Mouse (Mus musculus) MEL (cell line): Measurements from ENCODE around the gene Gpr55. TPM values are rescaled to one million over a fixed set of nuclear protein-coding genes. Genes with fewer than 3 reads are reported as not detected.

Source experiments
- DNase-seq: peaks from one replicate; pipeline ENCODE4 v3.0.0; 2011; ENCODE audit warnings: low read depth, low spot score
- H3K27ac ChIP-seq: 2 replicates; pipeline ENCODE4 v1.5.1; 2012; ENCODE audit warnings: low read depth, mild to moderate bottlenecking, control low read depth, low read length, moderate library complexity; ENCODE audit not compliant: control insufficient read depth
- H3K27me3 ChIP-seq, 2 experiments: fragments of 150-350 bp in 1 of 2; sonication (generic) in 1 of 2; 2 replicates each; pipeline ENCODE4 v1.6.1; 2012; ENCODE audit warnings: low read length in 2 of 2, mild to moderate bottlenecking in 2 of 2, improper control_type of control experiment in 1 of 2, moderate library complexity in 1 of 2; ENCODE audit not compliant: insufficient read depth in 2 of 2, control insufficient read depth in 1 of 2
- H3K36me3 ChIP-seq, 2 experiments: 2 replicates each; pipeline ENCODE4 v1.6.1; 2012 to 2014; ENCODE audit warnings: low read length in 2 of 2, improper control_type of control experiment in 1 of 2, inconsistent platforms in 1 of 2, mild to moderate bottlenecking in 1 of 2; ENCODE audit not compliant: insufficient read depth in 2 of 2, control insufficient read depth in 1 of 2
- H3K4me1 ChIP-seq, 2 experiments: fragments of 150-350 bp in 1 of 2; sonication (generic) in 1 of 2; 2 replicates each; pipeline ENCODE4 v1.6.1; 2012; ENCODE audit warnings: low read length in 2 of 2, improper control_type of control experiment in 1 of 2, mild to moderate bottlenecking in 1 of 2; ENCODE audit not compliant: insufficient read depth in 2 of 2, control insufficient read depth in 1 of 2
- H3K4me3 ChIP-seq, 2 experiments: fragments of 150-350 bp in 1 of 2; sonication (generic) in 1 of 2; 2 replicates each; pipeline ENCODE4 v1.5.1; 2012; ENCODE audit warnings: low read depth in 2 of 2, low read length in 2 of 2, mild to moderate bottlenecking in 2 of 2, moderate library complexity in 2 of 2, control low read depth in 1 of 2, improper control_type of control experiment in 1 of 2; ENCODE audit not compliant: control insufficient read depth in 1 of 2, insufficient read depth in 1 of 2
- H3K79me2 ChIP-seq: 2 replicates; pipeline ENCODE4 v1.6.1; 2012; ENCODE audit warnings: mild to moderate bottlenecking, low read length, moderate library complexity; ENCODE audit not compliant: control insufficient read depth, poor library complexity, insufficient read depth
- H3K9ac ChIP-seq: 2 replicates; pipeline ENCODE4 v1.6.1; 2012; ENCODE audit warnings: low read depth, mild to moderate bottlenecking, control low read depth, low read length, moderate library complexity; ENCODE audit not compliant: control insufficient read depth, poor library complexity, severe bottlenecking
- H3K9me3 ChIP-seq: fragments of 150-350 bp; sonication (generic); replicated peaks from 2 replicates; pipeline ENCODE4 v1.6.1; 2012; ENCODE audit warnings: mild to moderate bottlenecking, low read length, improper control_type of control experiment, moderate library complexity; ENCODE audit not compliant: insufficient read depth
- BHLHE40 ChIP-seq: IDR thresholded peaks from 2 replicates; pipeline ENCODE4 v1.6.1; 2012; ENCODE audit warnings: low read depth, mild to moderate bottlenecking, inconsistent platforms, low read length, improper control_type of control experiment, borderline replicate concordance
- CHD1 ChIP-seq: IDR thresholded peaks from 2 replicates; pipeline ENCODE4 v1.6.1; 2012; ENCODE audit warnings: low read depth, mild to moderate bottlenecking, inconsistent platforms, low read length, improper control_type of control experiment
- CTCF ChIP-seq, 3 experiments: IDR thresholded peaks in 2 of 3; conservative IDR thresholded peaks in 1 of 3; 2 replicates each; pipeline ENCODE4 v1.5.1; 2011 to 2012; ENCODE audit warnings: low read length in 3 of 3, low read depth in 2 of 3, mild to moderate bottlenecking in 2 of 3, improper control_type of control experiment in 1 of 3, inconsistent platforms in 1 of 3, mixed read lengths in 1 of 3, moderate library complexity in 1 of 3; ENCODE audit not compliant: control insufficient read depth in 1 of 3, insufficient read depth in 1 of 3, poor library complexity in 1 of 3, severe bottlenecking in 1 of 3
- GABPA ChIP-seq: IDR thresholded peaks from 2 replicates; pipeline ENCODE4 v1.6.1; 2012; ENCODE audit warnings: low read depth, mild to moderate bottlenecking, inconsistent platforms, low read length, improper control_type of control experiment, moderate library complexity
- GATA1 ChIP-seq: IDR thresholded peaks from 2 replicates; pipeline ENCODE4 v1.6.1; 2011; ENCODE audit warnings: low read depth, low read length, improper control_type of control experiment
- MAFK ChIP-seq: IDR thresholded peaks from 2 replicates; pipeline ENCODE4 v1.6.1; 2011; ENCODE audit warnings: low read depth, mild to moderate bottlenecking, low read length, improper control_type of control experiment, borderline replicate concordance
- MAX ChIP-seq: IDR thresholded peaks from 2 replicates; pipeline ENCODE4 v1.6.1; 2011; ENCODE audit warnings: low read length, improper control_type of control experiment
- MEF2A ChIP-seq: IDR thresholded peaks from 2 replicates; pipeline ENCODE4 v1.6.1; 2014; ENCODE audit warnings: low read depth, mild to moderate bottlenecking, inconsistent platforms, low read length, improper control_type of control experiment; ENCODE audit not compliant: poor library complexity, insufficient replicate concordance, severe bottlenecking; ENCODE audit errors: extremely low read depth
- NELFE ChIP-seq: IDR thresholded peaks from 2 replicates; pipeline ENCODE4 v1.6.1; 2011; ENCODE audit warnings: low read depth, low read length, improper control_type of control experiment
- POLR2AphosphoS2 ChIP-seq: IDR thresholded peaks from 2 replicates; pipeline ENCODE4 v1.6.1; 2011; ENCODE audit warnings: low read length, improper control_type of control experiment
- RCOR1 ChIP-seq: IDR thresholded peaks from 2 replicates; pipeline ENCODE4 v1.6.1; 2012; ENCODE audit warnings: low read depth, mild to moderate bottlenecking, inconsistent platforms, low read length, improper control_type of control experiment
- SIN3A ChIP-seq: IDR thresholded peaks from 2 replicates; pipeline ENCODE4 v1.6.1; 2012; ENCODE audit warnings: low read length, improper control_type of control experiment, inconsistent platforms
- SMC3 ChIP-seq: IDR thresholded peaks from 2 replicates; pipeline ENCODE4 v1.6.1; 2011; ENCODE audit warnings: low read depth, low read length, improper control_type of control experiment
- TAL1 ChIP-seq: IDR thresholded peaks from 2 replicates; pipeline ENCODE4 v1.6.1; 2012; ENCODE audit warnings: mild to moderate bottlenecking, inconsistent platforms, low read length, moderate library complexity, mixed read lengths
- TBP ChIP-seq: IDR thresholded peaks from 2 replicates; pipeline ENCODE4 v1.8.0; 2011; ENCODE audit warnings: low read depth, low read length, improper control_type of control experiment
- TCF12 ChIP-seq: IDR thresholded peaks from 2 replicates; pipeline ENCODE4 v1.6.1; 2014; ENCODE audit warnings: low read depth, mild to moderate bottlenecking, inconsistent platforms, low read length, improper control_type of control experiment, moderate library complexity
- USF1 ChIP-seq: IDR thresholded peaks from 2 replicates; pipeline ENCODE4 v1.6.1; 2014; ENCODE audit warnings: low read depth, mild to moderate bottlenecking, inconsistent platforms, low read length, improper control_type of control experiment, moderate library complexity
- USF2 ChIP-seq, 2 experiments: IDR thresholded peaks; 2 replicates each; pipeline ENCODE4 v1.6.1; 2011 to 2012; ENCODE audit warnings: improper control_type of control experiment in 2 of 2, low read length in 2 of 2, borderline replicate concordance in 1 of 2, inconsistent platforms in 1 of 2, low read depth in 1 of 2, mild to moderate bottlenecking in 1 of 2; ENCODE audit not compliant: insufficient read depth in 1 of 2
- ZKSCAN1 ChIP-seq: IDR thresholded peaks from 2 replicates; pipeline ENCODE4 v1.6.1; 2012; ENCODE audit warnings: low read depth, mild to moderate bottlenecking, inconsistent platforms, low read length, improper control_type of control experiment, moderate library complexity
- ZMIZ1 ChIP-seq: IDR thresholded peaks from 2 replicates; pipeline ENCODE4 v1.6.1; 2012; ENCODE audit warnings: low read depth, mild to moderate bottlenecking, inconsistent platforms, low read length, improper control_type of control experiment, moderate library complexity
- ZNF384 ChIP-seq: IDR thresholded peaks from 2 replicates; pipeline ENCODE4 v1.6.1; 2012; ENCODE audit warnings: low read depth, mild to moderate bottlenecking, inconsistent platforms, low read length, improper control_type of control experiment
- polyA plus RNA-seq, 2 experiments: library from polyadenylated mRNA; stranded (reverse) in 1 of 2; unstranded in 1 of 2; fragments of >175 nt in 1 of 2; fragments of >200 nt in 1 of 2; gene quantifications; 2 replicates each; pipeline versions ENCODE4 v1.2.1 to v1.2.4; 2012; ENCODE audit warnings: low replicate concordance in 2 of 2, low read depth in 1 of 2; ENCODE audit not compliant: insufficient read length in 2 of 2, insufficient read depth in 1 of 2, missing spikeins in 1 of 2
- total RNA-seq: library from RNA; depleted of rRNA; stranded (reverse); fragments of 300-350 nt; gene quantifications from 2 replicates; pipeline ENCODE4 v1.2.3, GENCODE M21; 2012

The Gpr55 gene
- total and polyA plus RNA-seq, 3 experiments, result 0.01 to 0.04 TPM; not detected in 1

GRCm38 (mm10) chr1:86006040-86006439 is 45.2 kb upstream of the Gpr55 start:
- peaks cover 2 to 10% of the 10 kb centered on the region in 2 experiments for H3K27me3 ChIP-seq
- no peak for DNase-seq

GRCm38 (mm10) chr1:86005540-86005939 is 44.7 kb upstream of the Gpr55 start:
- no peak overlapping the region for H3K4me3 ChIP-seq
- H3K9me3 ChIP-seq, result no peaks in the 10 kb centered on the region
- no peak overlapping the region for H3K27ac ChIP-seq
- DNase-seq, result no peak
- TF ChIP-seq SIN3A, result no peak
- TF ChIP-seq MAX, result no peak
- no peak for TF ChIP-seq ZNF384
- TF ChIP-seq SMC3, result no peak
- no peak for TF ChIP-seq POLR2AphosphoS2
- TF ChIP-seq BHLHE40, result no peak
- no peak for TF ChIP-seq GABPA
- no peak for TF ChIP-seq CHD1
- no peak for TF ChIP-seq TAL1
- TF ChIP-seq TBP, result no peak
- TF ChIP-seq MEF2A, result no peak
- no peak for TF ChIP-seq GATA1
- no peak for TF ChIP-seq TCF12
- TF ChIP-seq ZKSCAN1, result no peak
- TF ChIP-seq USF1, result no peak
- no peak for TF ChIP-seq MAFK
- peaks cover 6 to 8% of the 10 kb centered on the region in 2 experiments for H3K27me3 ChIP-seq
- no peaks in the 10 kb centered on the region for H3K79me2 ChIP-seq
- H3K36me3 ChIP-seq, result no peaks in the 10 kb centered on the region
- no peaks in the 10 kb centered on the region for H3K4me1 ChIP-seq
- no peak overlapping the region for H3K9ac ChIP-seq

More at GRCm38 (mm10) chr1:86006040-86006439, 45.2 kb upstream of the Gpr55 start:
- H3K4me3 ChIP-seq, result no peak overlapping the region
- no peaks in the 10 kb centered on the region for H3K36me3 ChIP-seq
- no peaks in the 10 kb centered on the region for H3K9me3 ChIP-seq
- no peak overlapping the region for H3K27ac ChIP-seq
- no peak overlapping the region for H3K9ac ChIP-seq
- TF ChIP-seq ZMIZ1, result no peak
- no peak for TF ChIP-seq RCOR1
- TF ChIP-seq SMC3, result no peak
- TF ChIP-seq USF2 (IDR thresholded peaks at IDR 0.05; ENCODE audit: borderline replicate concordance in 1 of 2, insufficient read depth in 1 of 2, low read depth in 1 of 2, low read length in 2 of 2), result no peak
- TF ChIP-seq TBP, result no peak
- TF ChIP-seq NELFE, result no peak
- TF ChIP-seq CTCF (IDR thresholded peaks at IDR 0.05 in 2 of 3, conservative IDR thresholded peaks at IDR 0.05 in 1 of 3; ENCODE audit: control insufficient read depth in 1 of 3, insufficient read depth in 1 of 3, low read depth in 2 of 3, low read length in 3 of 3, poor library complexity in 1 of 3, severe bottlenecking in 1 of 3), result no peak
- no peaks in the 10 kb centered on the region for H3K79me2 ChIP-seq
- H3K4me1 ChIP-seq, result no peaks in the 10 kb centered on the region
